Mouse (Mus musculus) MEL (cell line): ENCODE results near the gene Hook2. TPM values are rescaled to one million over a fixed set of nuclear protein-coding genes. Genes with fewer than 3 reads are reported as not detected.

Experiments
- DNase-seq: peaks from one replicate; pipeline ENCODE4 v3.0.0; 2011; ENCODE audit warnings: low read depth, low spot score
- H3K27ac ChIP-seq: 2 replicates; pipeline ENCODE4 v1.5.1; 2012; ENCODE audit warnings: low read depth, mild to moderate bottlenecking, control low read depth, low read length, moderate library complexity; ENCODE audit not compliant: control insufficient read depth
- H3K27me3 ChIP-seq, 2 experiments: fragments of 150-350 bp in 1 of 2; sonication (generic) in 1 of 2; 2 replicates each; pipeline ENCODE4 v1.6.1; 2012; ENCODE audit warnings: low read length in 2 of 2, mild to moderate bottlenecking in 2 of 2, improper control_type of control experiment in 1 of 2, moderate library complexity in 1 of 2; ENCODE audit not compliant: insufficient read depth in 2 of 2, control insufficient read depth in 1 of 2
- H3K36me3 ChIP-seq, 2 experiments: 2 replicates each; pipeline ENCODE4 v1.6.1; 2012 to 2014; ENCODE audit warnings: low read length in 2 of 2, improper control_type of control experiment in 1 of 2, inconsistent platforms in 1 of 2, mild to moderate bottlenecking in 1 of 2; ENCODE audit not compliant: insufficient read depth in 2 of 2, control insufficient read depth in 1 of 2
- H3K4me1 ChIP-seq, 2 experiments: fragments of 150-350 bp in 1 of 2; sonication (generic) in 1 of 2; 2 replicates each; pipeline ENCODE4 v1.6.1; 2012; ENCODE audit warnings: low read length in 2 of 2, improper control_type of control experiment in 1 of 2, mild to moderate bottlenecking in 1 of 2; ENCODE audit not compliant: insufficient read depth in 2 of 2, control insufficient read depth in 1 of 2
- H3K4me3 ChIP-seq, 2 experiments: fragments of 150-350 bp in 1 of 2; sonication (generic) in 1 of 2; 2 replicates each; pipeline ENCODE4 v1.5.1; 2012; ENCODE audit warnings: low read depth in 2 of 2, low read length in 2 of 2, mild to moderate bottlenecking in 2 of 2, moderate library complexity in 2 of 2, control low read depth in 1 of 2, improper control_type of control experiment in 1 of 2; ENCODE audit not compliant: control insufficient read depth in 1 of 2, insufficient read depth in 1 of 2
- H3K79me2 ChIP-seq: 2 replicates; pipeline ENCODE4 v1.6.1; 2012; ENCODE audit warnings: mild to moderate bottlenecking, low read length, moderate library complexity; ENCODE audit not compliant: control insufficient read depth, poor library complexity, insufficient read depth
- H3K9ac ChIP-seq: 2 replicates; pipeline ENCODE4 v1.6.1; 2012; ENCODE audit warnings: low read depth, mild to moderate bottlenecking, control low read depth, low read length, moderate library complexity; ENCODE audit not compliant: control insufficient read depth, poor library complexity, severe bottlenecking
- H3K9me3 ChIP-seq: fragments of 150-350 bp; sonication (generic); replicated peaks from 2 replicates; pipeline ENCODE4 v1.6.1; 2012; ENCODE audit warnings: mild to moderate bottlenecking, low read length, improper control_type of control experiment, moderate library complexity; ENCODE audit not compliant: insufficient read depth
- CHD1 ChIP-seq: IDR thresholded peaks from 2 replicates; pipeline ENCODE4 v1.6.1; 2012; ENCODE audit warnings: low read depth, mild to moderate bottlenecking, inconsistent platforms, low read length, improper control_type of control experiment
- CHD2 ChIP-seq: IDR thresholded peaks from 2 replicates; pipeline ENCODE4 v1.6.1; 2011; ENCODE audit warnings: low read length, improper control_type of control experiment
- CTCF ChIP-seq, 3 experiments: IDR thresholded peaks in 2 of 3; conservative IDR thresholded peaks in 1 of 3; 2 replicates each; pipeline ENCODE4 v1.5.1; 2011 to 2012; ENCODE audit warnings: low read length in 3 of 3, low read depth in 2 of 3, mild to moderate bottlenecking in 2 of 3, improper control_type of control experiment in 1 of 3, inconsistent platforms in 1 of 3, mixed read lengths in 1 of 3, moderate library complexity in 1 of 3; ENCODE audit not compliant: control insufficient read depth in 1 of 3, insufficient read depth in 1 of 3, poor library complexity in 1 of 3, severe bottlenecking in 1 of 3
- E2F4 ChIP-seq: IDR thresholded peaks from 2 replicates; pipeline ENCODE4 v1.6.1; 2011; ENCODE audit warnings: low read depth, low read length, improper control_type of control experiment, borderline replicate concordance
- ELF1 ChIP-seq: IDR thresholded peaks from 2 replicates; pipeline ENCODE4 v1.6.1; 2014; ENCODE audit warnings: low read depth, mild to moderate bottlenecking, inconsistent platforms, low read length, improper control_type of control experiment, moderate library complexity
- EP300 ChIP-seq, 2 experiments: IDR thresholded peaks; 2 replicates each; pipeline ENCODE4 v1.6.1; 2011; ENCODE audit warnings: improper control_type of control experiment in 2 of 2, low read length in 2 of 2, low read depth in 1 of 2, mild to moderate bottlenecking in 1 of 2
- ETS1 ChIP-seq: IDR thresholded peaks from 2 replicates; pipeline ENCODE4 v1.6.1; 2012; ENCODE audit warnings: low read depth, mild to moderate bottlenecking, inconsistent platforms, low read length, improper control_type of control experiment, moderate library complexity
- GABPA ChIP-seq: IDR thresholded peaks from 2 replicates; pipeline ENCODE4 v1.6.1; 2012; ENCODE audit warnings: low read depth, mild to moderate bottlenecking, inconsistent platforms, low read length, improper control_type of control experiment, moderate library complexity
- GATA1 ChIP-seq: IDR thresholded peaks from 2 replicates; pipeline ENCODE4 v1.6.1; 2011; ENCODE audit warnings: low read depth, low read length, improper control_type of control experiment
- HCFC1 ChIP-seq: IDR thresholded peaks from 2 replicates; pipeline ENCODE4 v1.6.1; 2012; ENCODE audit warnings: low read depth, mild to moderate bottlenecking, inconsistent platforms, low read length, improper control_type of control experiment, moderate library complexity
- JUND ChIP-seq: IDR thresholded peaks from 2 replicates; pipeline ENCODE4 v1.6.1; 2011; ENCODE audit warnings: low read depth, mild to moderate bottlenecking, improper control_type of control experiment, low read length
- KAT2A ChIP-seq: conservative IDR thresholded peaks from 2 replicates; pipeline ENCODE4 v1.6.1; 2012; ENCODE audit warnings: low read depth, low read length, improper control_type of control experiment, inconsistent platforms
- MAX ChIP-seq: IDR thresholded peaks from 2 replicates; pipeline ENCODE4 v1.6.1; 2011; ENCODE audit warnings: low read length, improper control_type of control experiment
- MAZ ChIP-seq: IDR thresholded peaks from 2 replicates; pipeline ENCODE4 v1.6.1; 2012; ENCODE audit warnings: low read depth, mild to moderate bottlenecking, inconsistent platforms, low read length, improper control_type of control experiment
- MEF2A ChIP-seq: IDR thresholded peaks from 2 replicates; pipeline ENCODE4 v1.6.1; 2014; ENCODE audit warnings: low read depth, mild to moderate bottlenecking, inconsistent platforms, low read length, improper control_type of control experiment; ENCODE audit not compliant: poor library complexity, insufficient replicate concordance, severe bottlenecking; ENCODE audit errors: extremely low read depth
- MXI1 ChIP-seq: IDR thresholded peaks from 2 replicates; pipeline ENCODE4 v1.6.1; 2011; ENCODE audit warnings: mild to moderate bottlenecking, low read depth, low read length, improper control_type of control experiment
- MYB ChIP-seq: IDR thresholded peaks from 2 replicates; pipeline ENCODE4 v1.6.1; 2011; ENCODE audit warnings: mild to moderate bottlenecking, low read depth, low read length, improper control_type of control experiment
- MYC ChIP-seq: IDR thresholded peaks from 2 replicates; pipeline ENCODE4 v1.6.1; 2011; ENCODE audit warnings: low read depth, mild to moderate bottlenecking, low read length, improper control_type of control experiment, moderate library complexity
- NELFE ChIP-seq: IDR thresholded peaks from 2 replicates; pipeline ENCODE4 v1.6.1; 2011; ENCODE audit warnings: low read depth, low read length, improper control_type of control experiment
- POLR2A ChIP-seq, 2 experiments: IDR thresholded peaks; 2 replicates each; pipeline ENCODE4 v1.6.1; 2011 to 2012; ENCODE audit warnings: low read length in 2 of 2, mild to moderate bottlenecking in 2 of 2, control low read depth in 1 of 2, improper control_type of control experiment in 1 of 2, low read depth in 1 of 2, moderate library complexity in 1 of 2; ENCODE audit not compliant: control insufficient read depth in 1 of 2, insufficient read depth in 1 of 2, poor library complexity in 1 of 2
- POLR2AphosphoS2 ChIP-seq: IDR thresholded peaks from 2 replicates; pipeline ENCODE4 v1.6.1; 2011; ENCODE audit warnings: low read length, improper control_type of control experiment
- POLR2AphosphoS5 ChIP-seq: IDR thresholded peaks from 2 replicates; pipeline ENCODE4 v1.6.1; 2012; ENCODE audit warnings: low read depth, borderline replicate concordance, mild to moderate bottlenecking, inconsistent platforms, low read length, moderate library complexity, mixed read lengths
- SIN3A ChIP-seq: IDR thresholded peaks from 2 replicates; pipeline ENCODE4 v1.6.1; 2012; ENCODE audit warnings: low read length, improper control_type of control experiment, inconsistent platforms
- TAL1 ChIP-seq: IDR thresholded peaks from 2 replicates; pipeline ENCODE4 v1.6.1; 2012; ENCODE audit warnings: mild to moderate bottlenecking, inconsistent platforms, low read length, moderate library complexity, mixed read lengths
- TBP ChIP-seq: IDR thresholded peaks from 2 replicates; pipeline ENCODE4 v1.8.0; 2011; ENCODE audit warnings: low read depth, low read length, improper control_type of control experiment
- TCF12 ChIP-seq: IDR thresholded peaks from 2 replicates; pipeline ENCODE4 v1.6.1; 2014; ENCODE audit warnings: low read depth, mild to moderate bottlenecking, inconsistent platforms, low read length, improper control_type of control experiment, moderate library complexity
- UBTF ChIP-seq: IDR thresholded peaks from 2 replicates; pipeline ENCODE4 v1.6.1; 2012; ENCODE audit warnings: low read depth, mild to moderate bottlenecking, inconsistent platforms, low read length, improper control_type of control experiment, moderate library complexity, borderline replicate concordance; ENCODE audit not compliant: insufficient read depth
- USF1 ChIP-seq: IDR thresholded peaks from 2 replicates; pipeline ENCODE4 v1.6.1; 2014; ENCODE audit warnings: low read depth, mild to moderate bottlenecking, inconsistent platforms, low read length, improper control_type of control experiment, moderate library complexity
- USF2 ChIP-seq, 2 experiments: IDR thresholded peaks; 2 replicates each; pipeline ENCODE4 v1.6.1; 2011 to 2012; ENCODE audit warnings: improper control_type of control experiment in 2 of 2, low read length in 2 of 2, borderline replicate concordance in 1 of 2, inconsistent platforms in 1 of 2, low read depth in 1 of 2, mild to moderate bottlenecking in 1 of 2; ENCODE audit not compliant: insufficient read depth in 1 of 2
- ZKSCAN1 ChIP-seq: IDR thresholded peaks from 2 replicates; pipeline ENCODE4 v1.6.1; 2012; ENCODE audit warnings: low read depth, mild to moderate bottlenecking, inconsistent platforms, low read length, improper control_type of control experiment, moderate library complexity
- ZMIZ1 ChIP-seq: IDR thresholded peaks from 2 replicates; pipeline ENCODE4 v1.6.1; 2012; ENCODE audit warnings: low read depth, mild to moderate bottlenecking, inconsistent platforms, low read length, improper control_type of control experiment, moderate library complexity
- ZNF384 ChIP-seq: IDR thresholded peaks from 2 replicates; pipeline ENCODE4 v1.6.1; 2012; ENCODE audit warnings: low read depth, mild to moderate bottlenecking, inconsistent platforms, low read length, improper control_type of control experiment
- polyA plus RNA-seq, 2 experiments: library from polyadenylated mRNA; stranded (reverse) in 1 of 2; unstranded in 1 of 2; fragments of >175 nt in 1 of 2; fragments of >200 nt in 1 of 2; gene quantifications; 2 replicates each; pipeline versions ENCODE4 v1.2.1 to v1.2.4; 2012; ENCODE audit warnings: low replicate concordance in 2 of 2, low read depth in 1 of 2; ENCODE audit not compliant: insufficient read length in 2 of 2, insufficient read depth in 1 of 2, missing spikeins in 1 of 2
- total RNA-seq: library from RNA; depleted of rRNA; stranded (reverse); fragments of 300-350 nt; gene quantifications from 2 replicates; pipeline ENCODE4 v1.2.3, GENCODE M21; 2012

The Hook2 gene
- total and polyA plus RNA-seq, 3 experiments, result 10.5 to 17.5 TPM; not detected in 1

DNA sequence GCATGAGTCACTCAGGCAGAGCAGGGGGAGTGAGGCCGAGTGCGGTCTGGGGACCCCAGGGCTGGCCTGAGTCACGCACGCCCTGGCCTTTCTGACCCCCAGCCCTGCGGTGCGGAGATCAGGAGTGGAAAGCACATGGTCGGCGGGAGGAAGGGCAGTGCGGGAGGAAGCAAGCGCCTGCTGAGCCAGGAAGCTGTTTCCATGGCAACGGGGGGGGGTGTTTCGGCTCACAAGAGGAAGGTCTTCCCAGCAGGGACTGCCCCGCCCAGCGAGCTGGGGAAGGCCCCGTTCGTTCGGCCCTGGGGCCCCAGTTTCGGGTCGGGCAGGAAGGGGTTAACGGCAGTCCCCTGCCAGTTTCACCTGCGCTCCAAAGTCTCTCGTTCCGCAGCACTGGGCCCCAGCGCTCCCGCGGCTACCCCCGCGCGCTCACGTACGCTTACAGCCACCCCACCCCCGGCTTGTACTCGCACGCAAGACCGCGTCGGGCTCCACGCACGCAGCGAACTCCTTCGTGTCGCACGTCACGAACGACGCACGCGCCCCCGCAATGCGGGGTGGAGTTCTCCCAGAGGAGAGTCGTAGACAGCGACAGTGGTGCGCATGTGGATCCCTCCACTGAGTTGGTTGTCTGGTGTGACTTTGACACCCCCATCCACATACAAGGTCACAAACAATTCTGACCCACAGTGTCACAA lies 4.6 kb upstream of the Hook2 start (continued):
- peak; percentile 18 to 70 for TF ChIP-seq POLR2A (IDR thresholded peaks at IDR 0.05; ENCODE audit: control insufficient read depth in 1 of 2, insufficient read depth in 1 of 2, low read depth in 1 of 2, low read length in 2 of 2, poor library complexity in 1 of 2)

DNA sequence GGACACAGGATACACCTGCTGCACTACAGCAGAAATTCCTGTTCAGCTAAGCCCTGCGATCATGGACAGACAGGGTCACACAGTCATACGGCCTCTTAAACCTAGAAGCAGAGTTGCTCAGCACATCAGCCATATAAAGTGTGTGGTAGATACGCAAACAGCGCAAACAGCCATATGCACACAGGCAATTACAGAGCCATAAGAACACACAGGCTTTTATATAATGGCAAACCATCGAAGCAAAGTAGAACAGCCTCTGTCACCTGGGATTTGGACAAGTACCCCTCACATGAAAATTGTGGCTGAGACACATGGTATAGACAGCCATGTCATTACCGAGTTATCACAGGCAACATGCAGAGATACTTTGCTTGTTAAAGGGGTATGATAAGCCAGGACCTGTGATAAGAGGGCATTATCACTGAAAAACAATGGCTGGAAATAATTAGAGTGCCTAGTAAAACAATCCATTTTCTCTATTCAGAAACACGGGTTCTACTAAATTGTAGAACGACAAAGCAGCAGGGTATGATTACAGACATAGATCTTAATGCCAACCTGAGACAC lies 3.9 kb upstream of the Hook2 start:
- Histone ChIP-seq H3K9ac (peak overlapping the region; percentile 88), H3K27ac (peak overlapping the region; percentile 91), H3K9me3 (no peaks in the 10 kb centered on the region), H3K36me3 (peaks cover 0 to 46% of the 10 kb centered on the region in 2 experiments; a peak in 2 of 4 replicates), H3K79me2 (peaks cover 6% of the 10 kb centered on the region; the same call in 1 of the 2 replicates), H3K4me1 (peaks cover 10 to 55% of the 10 kb centered on the region in 2 experiments), H3K4me3 (peak overlapping the region; percentile 61 to 65), H3K27me3 (no peaks in the 10 kb centered on the region)
- DNase-seq, result peak; percentile 84
- TF ChIP-seq MXI1 (peak; percentile 77), TCF12 (peak; percentile 94), MAX (peak; percentile 60; the same call in 1 of the 2 replicates), MAZ (no peak), MYB (no peak), TAL1 (peak; percentile 13; the same call in 1 of the 2 replicates), ETS1 (peak; percentile 92), NELFE (no peak), HCFC1 (no peak; the same call in 1 of the 2 replicates), ZNF384 (no peak), UBTF (no peak), GABPA (no peak; the same call in 1 of the 2 replicates), POLR2A (IDR thresholded peaks at IDR 0.05; ENCODE audit: control insufficient read depth in 1 of 2, insufficient read depth in 1 of 2, low read depth in 1 of 2, low read length in 2 of 2, poor library complexity in 1 of 2) (no peak), ZKSCAN1 (no peak), GATA1 (peak; percentile 98), E2F4 (no peak), MEF2A (no peak; the same call in 1 of the 2 replicates), MYC (peak; percentile 78; the same call in 1 of the 2 replicates), POLR2AphosphoS5 (no peak), KAT2A (no peak; the same call in 1 of the 2 replicates), USF2 (IDR thresholded peaks at IDR 0.05; ENCODE audit: borderline replicate concordance in 1 of 2, insufficient read depth in 1 of 2, low read depth in 1 of 2, low read length in 2 of 2) (no peak), USF1 (no peak), JUND (no peak), SIN3A (peak; percentile 93), CTCF (IDR thresholded peaks at IDR 0.05 in 2 of 3, conservative IDR thresholded peaks at IDR 0.05 in 1 of 3; ENCODE audit: control insufficient read depth in 1 of 3, insufficient read depth in 1 of 3, low read depth in 2 of 3, low read length in 3 of 3, poor library complexity in 1 of 3, severe bottlenecking in 1 of 3) (no peak), ELF1 (no peak), CHD1 (0 out of 2 replicates have a peak, but pooled peaks have one; percentile 44), CHD2 (no peak), TBP (no peak), ZMIZ1 (no peak), POLR2AphosphoS2 (no peak), EP300 (IDR thresholded peaks at IDR 0.05; ENCODE audit: low read depth in 1 of 2, low read length in 2 of 2) (peak; percentile 86 to 89)
